In the genomic region with DNA sequence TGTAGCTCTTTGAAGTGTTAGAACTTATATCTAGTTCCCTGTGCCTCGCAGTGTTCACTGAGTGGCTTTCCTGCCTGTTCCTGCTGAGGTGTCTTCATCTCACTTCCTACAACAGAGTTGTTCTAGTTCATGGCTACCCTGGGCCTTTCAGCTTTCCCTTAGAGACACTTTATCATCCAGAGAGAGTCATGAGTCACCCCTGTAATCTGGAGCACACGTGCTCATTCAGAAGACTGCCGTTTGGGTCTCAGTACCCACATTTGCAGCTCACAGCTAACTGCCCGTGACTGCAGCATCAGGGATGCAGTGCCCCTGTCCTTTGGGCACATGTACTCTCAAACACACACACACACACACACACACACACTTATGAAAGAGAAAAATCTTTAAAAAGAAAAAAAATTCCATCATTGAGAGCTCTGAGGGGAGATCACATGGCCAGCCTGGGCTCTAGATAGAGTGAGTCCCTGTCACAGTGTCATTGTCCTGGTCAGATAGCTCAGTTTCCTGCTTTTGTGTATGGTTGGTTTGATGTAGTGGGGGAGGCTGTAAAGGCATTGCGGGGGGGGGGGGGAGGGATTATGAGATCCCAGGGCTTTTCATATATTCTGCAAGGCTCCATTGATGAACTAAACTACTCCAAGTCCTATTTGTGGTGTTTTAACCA, we compare ENCODE assay signal across 12 mouse cellular contexts. TPM values are rescaled to one million over a fixed set of nuclear protein-coding genes. Genes with fewer than 3 reads are reported as not detected.
DNase-seq lines count a peak whose midpoint lies in the region; ATAC-seq and TF ChIP-seq lines count a peak whose summit lies in the region.
"Had no signal": no experiment of that assay in that cellular context is flagged by ENCODE, and none has a peak within 500 bp of the region (broad histone marks: within the 10 kb centered on the region; RNA-seq: fewer than 3 reads in every experiment).

No protein-coding gene starts in this region.

- H3K79me2 ChIP-seq in liver, adult 2 months (ENCODE audit: control insufficient read depth, insufficient read depth, low read length): peaks cover 18% of the 10 kb centered on the region

- WGBS in heart, embryonic 13.5 days: 33% methylated on average over 5 of the region's 5 CpGs
- 74% methylated on average over 5 of the region's 5 CpGs for WGBS in midbrain, embryonic 10.5 days
- WGBS in midbrain, embryonic 16.5 days: 61% methylated on average over 4 of the region's 5 CpGs
- WGBS in liver, adult 2 months: 79% methylated on average over 5 of the region's 5 CpGs
- WGBS in kidney, adult 2 months: 46% methylated on average over 5 of the region's 5 CpGs

- no peaks in the 10 kb centered on the region for H3K27me3 ChIP-seq in heart, embryonic 13.5 days (replicated peaks)
- no peaks in the 10 kb centered on the region for H3K27me3 ChIP-seq in midbrain, embryonic 10.5 days (ENCODE audit: low read depth, poor library complexity, severe bottlenecking)
- H3K27me3 ChIP-seq in midbrain, embryonic 16.5 days (ENCODE audit: control insufficient read depth, insufficient read depth, low read depth, low read length): no peaks in the 10 kb centered on the region
- H3K27me3 ChIP-seq in liver, adult 2 months (ENCODE audit: control insufficient read depth, insufficient read depth, low read length): no peaks in the 10 kb centered on the region
- H3K27me3 ChIP-seq in kidney, adult 2 months (replicated peaks; ENCODE audit: control insufficient read depth, insufficient read depth, low read length): no peaks in the 10 kb centered on the region
- H3K27me3 ChIP-seq: forebrain, embryonic 15.5 days; neural tube, embryonic 12.5 days had no signal

- DNase-seq in heart, postnatal 4 days: no peak
- no peak for DNase-seq in midbrain, embryonic 10.5 days (ENCODE audit: low spot score)
- DNase-seq in liver, adult 2 months (ENCODE audit: extremely low read depth, low read depth, low spot score): no peak
- DNase-seq in B cell, adult 2 months: no peak
- no peak for DNase-seq in kidney, adult 2 months
- DNase-seq: cerebellum, adult 18-20 months; right cerebral cortex, postnatal 14 days had no signal

- peaks cover 30% of the 10 kb centered on the region for H3K36me3 ChIP-seq in heart, embryonic 13.5 days
- peaks cover 11% of the 10 kb centered on the region for H3K36me3 ChIP-seq in midbrain, embryonic 10.5 days
- 0 out of 2 replicates have a peak, but pooled peaks cover 1% of the 10 kb centered on the region for H3K36me3 ChIP-seq in midbrain, embryonic 16.5 days (ENCODE audit: control insufficient read depth, insufficient read depth, low read length)
- H3K36me3 ChIP-seq in liver, adult 2 months (ENCODE audit: control insufficient read depth, insufficient read depth, low read length): peaks cover 12% of the 10 kb centered on the region
- H3K36me3 ChIP-seq in kidney, adult 2 months (ENCODE audit: control insufficient read depth, insufficient read depth, low read length): no peaks in the 10 kb centered on the region

- no peak overlapping the region for H3K9ac ChIP-seq in heart, embryonic 13.5 days
- H3K9ac ChIP-seq in midbrain, embryonic 16.5 days (ENCODE audit: low read depth, low read length): no peak overlapping the region
- no peak overlapping the region for H3K9ac ChIP-seq in liver, adult 2 months (ENCODE audit: low read depth, low read length)
- H3K9ac ChIP-seq: forebrain, embryonic 15.5 days; neural tube, embryonic 12.5 days had no signal

- H3K4me1 ChIP-seq in heart, embryonic 13.5 days: peaks cover 56% of the 10 kb centered on the region
- H3K4me1 ChIP-seq in midbrain, embryonic 10.5 days: peaks cover 23% of the 10 kb centered on the region
- 0 out of 2 replicates have a peak, but pooled peaks cover 3% of the 10 kb centered on the region for H3K4me1 ChIP-seq in midbrain, embryonic 16.5 days (ENCODE audit: control insufficient read depth, insufficient read depth, low read length)
- peaks cover 8% of the 10 kb centered on the region for H3K4me1 ChIP-seq in liver, adult 2 months (ENCODE audit: control insufficient read depth, insufficient read depth, low read length)
- H3K4me1 ChIP-seq in kidney, adult 2 months (ENCODE audit: control insufficient read depth, insufficient read depth, low read length): peaks cover 14% of the 10 kb centered on the region
- H3K4me1 ChIP-seq: hindbrain, embryonic 10.5 days; neural tube, embryonic 12.5 days had no signal

- peak; percentile 63 for ATAC-seq in heart, embryonic 13.5 days (ENCODE audit: extremely low read depth, insufficient number of reproducible peaks, low FRiP score, low TSS enrichment)
- no peak for ATAC-seq in midbrain, embryonic 16.5 days
- ATAC-seq: forebrain, embryonic 15.5 days had no signal

- H3K4me3 ChIP-seq in heart, embryonic 13.5 days: no peak overlapping the region
- H3K4me3 ChIP-seq in midbrain, embryonic 10.5 days: no peak overlapping the region
- H3K4me3 ChIP-seq in midbrain, embryonic 16.5 days (ENCODE audit: low read depth, low read length): no peak overlapping the region
- H3K4me3 ChIP-seq in liver, adult 2 months (ENCODE audit: insufficient read depth, low read depth, low read length): no peak overlapping the region
- no peak overlapping the region for H3K4me3 ChIP-seq in kidney, adult 2 months (ENCODE audit: insufficient read depth, low read depth, low read length)
- H3K4me3 ChIP-seq: forebrain, embryonic 15.5 days; hindbrain, embryonic 10.5 days; neural tube, embryonic 12.5 days had no signal

- TF ChIP-seq POLR2A in liver, adult 2 months (IDR thresholded peaks at IDR 0.05; ENCODE audit: extremely low read depth, insufficient read depth, low read length): no peak
- TF ChIP-seq POLR2A in kidney, adult 2 months (IDR thresholded peaks at IDR 0.05; ENCODE audit: low read depth, low read length): no peak

- TF ChIP-seq CTCF in liver, adult 2 months (IDR thresholded peaks at IDR 0.05; ENCODE audit: low read depth, low read length): no peak
- no peak for TF ChIP-seq CTCF in kidney, adult 2 months (conservative IDR thresholded peaks at IDR 0.05; ENCODE audit: insufficient read depth, insufficient read length, low read depth, low read length)

- peak overlapping the region; percentile 67 for H3K27ac ChIP-seq in heart, embryonic 13.5 days (replicated peaks)
- 0 out of 2 replicates have a peak overlapping the region, but pooled peaks have one; percentile 42 for H3K27ac ChIP-seq in midbrain, embryonic 10.5 days (replicated peaks)
- no peak overlapping the region for H3K27ac ChIP-seq in midbrain, embryonic 16.5 days (ENCODE audit: low read length)
- H3K27ac ChIP-seq in liver, adult 2 months (replicated peaks; ENCODE audit: insufficient read depth, low read depth, low read length): 0 out of 2 replicates have a peak overlapping the region, but pooled peaks have one; percentile 5
- no peak overlapping the region for H3K27ac ChIP-seq in kidney, adult 2 months (ENCODE audit: insufficient read depth, low read depth, low read length)
- H3K27ac ChIP-seq: forebrain, embryonic 15.5 days; hindbrain, embryonic 10.5 days; neural tube, embryonic 12.5 days had no signal

- H3K4me2 ChIP-seq in heart, embryonic 13.5 days: no peak overlapping the region
- no peak overlapping the region for H3K4me2 ChIP-seq in midbrain, embryonic 16.5 days (ENCODE audit: low read length)
- H3K4me2 ChIP-seq: forebrain, embryonic 15.5 days; neural tube, embryonic 12.5 days had no signal

- no peaks in the 10 kb centered on the region for H3K9me3 ChIP-seq in heart, embryonic 13.5 days
- H3K9me3 ChIP-seq in midbrain, embryonic 10.5 days (replicated peaks): no peaks in the 10 kb centered on the region
- no peaks in the 10 kb centered on the region for H3K9me3 ChIP-seq in midbrain, embryonic 16.5 days (replicated peaks; ENCODE audit: control insufficient read depth, low read length, poor library complexity, severe bottlenecking)
- H3K9me3 ChIP-seq: forebrain, embryonic 15.5 days; hindbrain, embryonic 10.5 days; neural tube, embryonic 12.5 days had no signal

RNA-seq across cellular contexts. Expression of a gene that starts 19.6 kb away (rescaled TPM):
- 335 and 371 TPM in 2 replicates for polyA plus RNA-seq in heart, embryonic 13.5 days (2015; fragmentation: Nextera tagmentation; extraction: Ambion mirVana)
- total RNA-seq in heart, postnatal 4 days (2021): 100 to 1,000 TPM; 211 to 223 TPM
- polyA plus RNA-seq in midbrain, embryonic 10.5 days (2016; fragmentation: Nextera tagmentation; extraction: Ambion mirVana): 235 and 241 TPM in 2 replicates
- 295 and 334 TPM in 2 replicates for polyA plus RNA-seq in midbrain, embryonic 16.5 days (2015; fragmentation: Nextera tagmentation; extraction: Ambion mirVana)
- 26.9 and 31.7 TPM in 2 replicates for total RNA-seq in liver, adult 2 months (2014; rRNA removed)
- 146 and 169 TPM in 2 replicates for polyA plus RNA-seq in liver, adult 2 months (2012; rRNA removed)
- polyA plus RNA-seq in kidney, adult 2 months (2012; rRNA removed): 348 and 430 TPM in 2 replicates

RNA-seq across cellular contexts. Expression of a gene that starts 43.1 kb away (rescaled TPM):
- polyA plus RNA-seq in heart, embryonic 13.5 days (2015; fragmentation: Nextera tagmentation; extraction: Ambion mirVana): 11.8 and 12.0 TPM in 2 replicates
- 10 to 100 TPM; 19.2 to 22.1 TPM for total RNA-seq in heart, postnatal 4 days (2021)
- 4.3 and 4.4 TPM in 2 replicates for polyA plus RNA-seq in midbrain, embryonic 10.5 days (2016; fragmentation: Nextera tagmentation; extraction: Ambion mirVana)
- 8.1 and 9.2 TPM in 2 replicates for polyA plus RNA-seq in midbrain, embryonic 16.5 days (2015; fragmentation: Nextera tagmentation; extraction: Ambion mirVana)
- 9.3 and 10.2 TPM in 2 replicates for total RNA-seq in liver, adult 2 months (2014; rRNA removed)
- 3.3 and 4.2 TPM in 2 replicates for polyA plus RNA-seq in liver, adult 2 months (2012; rRNA removed)
- 14.9 and 21.7 TPM in 2 replicates for polyA plus RNA-seq in kidney, adult 2 months (2012; rRNA removed)

Comparison
In these comparisons a context has a peak if more than half of its experiments do, and no peak if none do; other contexts are left out.
1. H3K27ac ChIP-seq: peak in heart, embryonic 13.5 days (single experiment), midbrain, embryonic 10.5 days (single experiment) and liver, adult 2 months (single experiment); none in midbrain, embryonic 16.5 days (single experiment) and kidney, adult 2 months (single experiment).